Mouse (Mus musculus): ENCODE data around the gene Fam19a4.

GRCm38 (mm10) chr6:96840634-96841033, 219.6 kb downstream of the Fam19a4 start:
- TF ChIP-seq CTCF (IDR thresholded peaks at IDR 0.05; ENCODE audit: insufficient read depth, low read depth, low read length) (no peak), POLR2A (IDR thresholded peaks at IDR 0.05; ENCODE audit: insufficient read depth, low read depth, low read length) (no peak)

Data from olfactory bulb, adult 2 months (tissue).